Mouse (Mus musculus): ENCODE data around the gene Pde4b. TPM values are rescaled to one million over a fixed set of nuclear protein-coding genes. Genes with fewer than 3 reads are reported as not detected.

Pde4b gene
- total and polyA plus RNA-seq, 2 experiments, result 8.0 to 10.7 TPM

- no peaks in the 10 kb centered on the region for H3K79me2 ChIP-seq (ENCODE audit: control insufficient read depth, insufficient read depth, low read length)
- H3K9ac ChIP-seq (ENCODE audit: low read depth, low read length), result no peak overlapping the region
- TF ChIP-seq CTCF (IDR thresholded peaks at IDR 0.05; ENCODE audit: low read depth, low read length) (no peak), POLR2A (IDR thresholded peaks at IDR 0.05; ENCODE audit: extremely low read depth, insufficient read depth, low read length) (no peak)
- no peak overlapping the region for H3K27ac ChIP-seq (replicated peaks; ENCODE audit: insufficient read depth, low read depth, low read length)
- no peaks in the 10 kb centered on the region for H3K36me3 ChIP-seq (ENCODE audit: control insufficient read depth, insufficient read depth, low read length)
- WGBS, result 71% methylated on average over 3 of the region's 3 CpGs
- H3K27me3 ChIP-seq (ENCODE audit: control insufficient read depth, insufficient read depth, low read length), result no peaks in the 10 kb centered on the region
- H3K4me1 ChIP-seq (ENCODE audit: control insufficient read depth, insufficient read depth, low read length), result no peaks in the 10 kb centered on the region
- no peak for DNase-seq (ENCODE audit: extremely low read depth, low read depth, low spot score)
- no peak overlapping the region for H3K4me3 ChIP-seq (ENCODE audit: insufficient read depth, low read depth, low read length)
Observed at GRCm38 (mm10) chr4:102321340-102321739, 234.0 kb downstream of the Pde4b start.

DNA sequence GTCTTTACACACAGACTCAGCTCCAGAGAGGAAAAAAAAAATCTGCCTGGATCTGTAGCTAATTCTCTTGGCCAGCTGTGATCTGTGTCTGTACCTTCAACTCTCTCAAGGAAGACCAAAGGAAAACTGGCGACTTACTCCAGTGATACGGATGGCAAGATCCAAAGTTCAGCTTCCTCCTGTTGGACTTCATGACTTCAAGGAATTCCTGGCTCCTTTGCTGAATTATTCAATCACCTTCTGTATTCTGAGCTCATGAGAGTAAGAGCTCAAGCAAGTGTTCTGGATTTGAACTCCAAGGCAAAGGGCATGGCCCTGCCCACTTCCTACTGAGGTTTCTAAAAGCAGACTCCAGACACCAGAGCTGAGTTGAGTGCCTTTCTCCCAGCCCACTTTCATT is 245.0 kb downstream of the Pde4b start:
- 90% methylated on average over 2 of the region's 2 CpGs for WGBS
- TF ChIP-seq CTCF (IDR thresholded peaks at IDR 0.05; ENCODE audit: low read depth, low read length) (no peak), POLR2A (IDR thresholded peaks at IDR 0.05; ENCODE audit: extremely low read depth, insufficient read depth, low read length) (no peak)
- no peaks in the 10 kb centered on the region for H3K4me1 ChIP-seq (ENCODE audit: control insufficient read depth, insufficient read depth, low read length)

GRCm38 (mm10) chr4:102332885-102333284 is 245.5 kb downstream of the Pde4b start:
- H3K4me3 ChIP-seq (ENCODE audit: insufficient read depth, low read depth, low read length), result no peak overlapping the region
- DNase-seq (ENCODE audit: extremely low read depth, low read depth, low spot score), result no peak
- no peak overlapping the region for H3K9ac ChIP-seq (ENCODE audit: low read depth, low read length)
- H3K27me3 ChIP-seq (ENCODE audit: control insufficient read depth, insufficient read depth, low read length), result no peaks in the 10 kb centered on the region
- H3K4me1 ChIP-seq (ENCODE audit: control insufficient read depth, insufficient read depth, low read length), result no peaks in the 10 kb centered on the region
- 82% methylated on average over 4 of the region's 4 CpGs for WGBS
- H3K27ac ChIP-seq (replicated peaks; ENCODE audit: insufficient read depth, low read depth, low read length), result no peak overlapping the region
- no peaks in the 10 kb centered on the region for H3K79me2 ChIP-seq (ENCODE audit: control insufficient read depth, insufficient read depth, low read length)
- TF ChIP-seq CTCF (IDR thresholded peaks at IDR 0.05; ENCODE audit: low read depth, low read length) (no peak), POLR2A (IDR thresholded peaks at IDR 0.05; ENCODE audit: extremely low read depth, insufficient read depth, low read length) (no peak)
- no peaks in the 10 kb centered on the region for H3K36me3 ChIP-seq (ENCODE audit: control insufficient read depth, insufficient read depth, low read length)

More for the DNA sequence above, 245.0 kb downstream of the Pde4b start:
- Histone ChIP-seq H3K79me2 (ENCODE audit: control insufficient read depth, insufficient read depth, low read length) (no peaks in the 10 kb centered on the region), H3K27me3 (ENCODE audit: control insufficient read depth, insufficient read depth, low read length) (no peaks in the 10 kb centered on the region), H3K36me3 (ENCODE audit: control insufficient read depth, insufficient read depth, low read length) (no peaks in the 10 kb centered on the region), H3K4me3 (ENCODE audit: insufficient read depth, low read depth, low read length) (no peak overlapping the region), H3K9ac (ENCODE audit: low read depth, low read length) (no peak overlapping the region), H3K27ac (replicated peaks; ENCODE audit: insufficient read depth, low read depth, low read length) (no peak overlapping the region)
- DNase-seq (ENCODE audit: extremely low read depth, low read depth, low spot score), result no peak

- no peak overlapping the region for H3K9ac ChIP-seq (ENCODE audit: low read depth, low read length)
- no peaks in the 10 kb centered on the region for H3K36me3 ChIP-seq (ENCODE audit: control insufficient read depth, insufficient read depth, low read length)
- H3K27me3 ChIP-seq (ENCODE audit: control insufficient read depth, insufficient read depth, low read length), result no peaks in the 10 kb centered on the region
- H3K4me1 ChIP-seq (ENCODE audit: control insufficient read depth, insufficient read depth, low read length), result no peaks in the 10 kb centered on the region
- no peak for DNase-seq (ENCODE audit: extremely low read depth, low read depth, low spot score)
- TF ChIP-seq CTCF (IDR thresholded peaks at IDR 0.05; ENCODE audit: low read depth, low read length), result no peak
- no peak for TF ChIP-seq POLR2A (IDR thresholded peaks at IDR 0.05; ENCODE audit: extremely low read depth, insufficient read depth, low read length)
- no peak overlapping the region for H3K4me3 ChIP-seq (ENCODE audit: insufficient read depth, low read depth, low read length)
- WGBS, result 87% methylated on average over 4 of the region's 4 CpGs
- no peaks in the 10 kb centered on the region for H3K79me2 ChIP-seq (ENCODE audit: control insufficient read depth, insufficient read depth, low read length)
- H3K27ac ChIP-seq (replicated peaks; ENCODE audit: insufficient read depth, low read depth, low read length), result no peak overlapping the region
Observed at GRCm38 (mm10) chr4:102346911-102347492, 259.7 kb downstream of the Pde4b start.

DNA sequence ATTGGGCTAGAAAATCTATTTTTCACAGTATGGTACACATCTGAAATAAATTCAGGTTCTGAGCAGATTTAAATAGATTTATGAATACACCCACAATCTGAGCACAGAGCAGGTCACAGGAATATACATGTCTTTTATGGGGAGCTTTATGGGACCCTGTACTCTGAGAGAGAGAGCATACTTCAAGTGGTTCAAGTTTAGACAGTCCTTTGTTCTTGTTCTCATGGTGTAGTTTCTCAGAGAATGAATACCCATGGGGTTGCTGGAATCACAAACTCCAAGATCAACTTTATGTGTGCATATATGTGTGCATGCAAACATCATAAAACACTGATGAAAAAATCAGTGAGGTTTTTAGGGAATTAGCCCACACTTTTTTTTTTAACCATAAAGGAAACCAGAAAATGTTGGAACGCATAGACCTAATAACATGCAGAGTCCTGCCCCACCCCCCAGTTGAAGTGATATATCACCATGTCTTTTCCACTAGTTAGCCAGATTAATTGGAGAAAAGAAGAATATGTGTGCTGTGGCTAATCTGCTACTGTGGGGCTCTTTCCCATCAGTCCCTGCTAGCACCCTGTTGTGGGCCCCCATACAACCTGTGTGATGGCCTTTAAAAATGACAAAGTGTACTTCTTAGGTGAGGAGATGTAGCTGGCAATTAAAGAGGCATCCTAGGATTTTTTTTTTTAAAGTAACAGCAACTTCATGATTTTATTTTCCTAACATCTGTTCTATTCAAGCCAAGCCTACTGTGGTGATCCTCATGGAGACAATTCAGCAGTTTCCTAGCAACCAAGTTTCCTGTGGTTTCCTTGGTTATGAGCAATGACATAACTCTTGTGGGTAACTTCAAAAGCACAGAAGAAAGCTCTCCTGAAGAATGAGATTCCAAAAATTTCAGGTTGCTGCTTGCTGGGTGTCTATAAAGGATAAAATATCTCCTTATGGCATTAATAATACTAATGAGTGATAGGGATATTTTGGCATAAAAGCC is 264.4 kb downstream of the Pde4b start:
- Histone ChIP-seq H3K4me1 (ENCODE audit: control insufficient read depth, insufficient read depth, low read length) (no peaks in the 10 kb centered on the region), H3K36me3 (ENCODE audit: control insufficient read depth, insufficient read depth, low read length) (no peaks in the 10 kb centered on the region), H3K27ac (replicated peaks; ENCODE audit: insufficient read depth, low read depth, low read length) (no peak overlapping the region), H3K27me3 (ENCODE audit: control insufficient read depth, insufficient read depth, low read length) (no peaks in the 10 kb centered on the region), H3K4me3 (ENCODE audit: insufficient read depth, low read depth, low read length) (no peak overlapping the region), H3K9ac (ENCODE audit: low read depth, low read length) (no peak overlapping the region), H3K79me2 (ENCODE audit: control insufficient read depth, insufficient read depth, low read length) (no peaks in the 10 kb centered on the region)
- DNase-seq (ENCODE audit: extremely low read depth, low read depth, low spot score), result no peak
- TF ChIP-seq CTCF (IDR thresholded peaks at IDR 0.05; ENCODE audit: low read depth, low read length), result no peak
- no peak for TF ChIP-seq POLR2A (IDR thresholded peaks at IDR 0.05; ENCODE audit: extremely low read depth, insufficient read depth, low read length)
- 92% methylated on average over 1 of the region's 1 CpGs for whole genome bisulfite sequencing
